Mouse (Mus musculus): ENCODE measurements around the gene Fars2.
"Not testable (repeated sequence)": the region's sequence is repeated elsewhere in the genome, so short reads cannot be mapped to it uniquely, and the experiment has no call there.

Fars2 gene

GRCm38 (mm10) chr13:36460473-36460872 is 343.3 kb downstream of the Fars2 start:
- no peak for DNase-seq (ENCODE audit: low spot score in 2 of 2)

- no peak for DNase-seq (ENCODE audit: low spot score in 2 of 2)
These were observed 346.5 kb downstream of the Fars2 start for GRCm38 (mm10) chr13:36463669-36464068.

GRCm38 (mm10) chr13:36466076-36466475 is 348.9 kb downstream of the Fars2 start:
- not testable (repeated sequence) for DNase-seq (ENCODE audit: low spot score in 2 of 2)

- no peak for DNase-seq (ENCODE audit: low spot score in 2 of 2)
These were observed 349.3 kb downstream of the Fars2 start for GRCm38 (mm10) chr13:36466515-36466921.

GRCm38 (mm10) chr13:36467849-36468248 is 350.6 kb downstream of the Fars2 start:
- no peak for DNase-seq (ENCODE audit: low spot score in 2 of 2)

GRCm38 (mm10) chr13:36468963-36469362 is 351.8 kb downstream of the Fars2 start:
- no peak for DNase-seq (ENCODE audit: low spot score in 2 of 2)

- no peak for DNase-seq (ENCODE audit: low spot score in 2 of 2)
These were observed 352.4 kb downstream of the Fars2 start for GRCm38 (mm10) chr13:36469412-36470125.

GRCm38 (mm10) chr13:36477648-36478047 is 360.4 kb downstream of the Fars2 start:
- no peak for DNase-seq (ENCODE audit: low spot score in 2 of 2)

GRCm38 (mm10) chr13:36478243-36478642 is 361.0 kb downstream of the Fars2 start:
- DNase-seq (ENCODE audit: low spot score in 2 of 2) = no peak

GRCm38 (mm10) chr13:36480101-36480500 is 362.9 kb downstream of the Fars2 start:
- DNase-seq (ENCODE audit: low spot score in 2 of 2) = no peak

- DNase-seq (ENCODE audit: low spot score in 2 of 2) = no peak
These were observed 367.2 kb downstream of the Fars2 start for GRCm38 (mm10) chr13:36484391-36484790.

- no peak for DNase-seq (ENCODE audit: low spot score in 2 of 2)
These were observed 369.5 kb downstream of the Fars2 start for GRCm38 (mm10) chr13:36486756-36487155.

- no peak for DNase-seq (ENCODE audit: low spot score in 2 of 2)
These were observed 372.2 kb downstream of the Fars2 start for GRCm38 (mm10) chr13:36489365-36489764.

- DNase-seq (ENCODE audit: low spot score in 2 of 2) = no peak
These were observed 373.4 kb downstream of the Fars2 start for GRCm38 (mm10) chr13:36490612-36491011.

GRCm38 (mm10) chr13:36492397-36492796 is 375.2 kb downstream of the Fars2 start:
- no peak for DNase-seq (ENCODE audit: low spot score in 2 of 2)

- no peak for DNase-seq (ENCODE audit: low spot score in 2 of 2)
These were observed 376.1 kb downstream of the Fars2 start for GRCm38 (mm10) chr13:36493294-36493693.

- no peak for DNase-seq (ENCODE audit: low spot score in 2 of 2)
These were observed 376.6 kb downstream of the Fars2 start for GRCm38 (mm10) chr13:36493762-36494161.

GRCm38 (mm10) chr13:36495980-36496379 is 378.8 kb downstream of the Fars2 start:
- no peak for DNase-seq (ENCODE audit: low spot score in 2 of 2)

- no peak for DNase-seq (ENCODE audit: low spot score in 2 of 2)
These were observed 380.1 kb downstream of the Fars2 start for GRCm38 (mm10) chr13:36497346-36497745.

GRCm38 (mm10) chr13:36500370-36500905 is 383.2 kb downstream of the Fars2 start:
- DNase-seq (ENCODE audit: low spot score in 2 of 2) = no peak

- no peak for DNase-seq (ENCODE audit: low spot score in 2 of 2)
These were observed 386.3 kb downstream of the Fars2 start for GRCm38 (mm10) chr13:36503551-36503950.

- DNase-seq (ENCODE audit: low spot score in 2 of 2) = no peak
These were observed 386.8 kb downstream of the Fars2 start for GRCm38 (mm10) chr13:36503991-36504390.

- DNase-seq (ENCODE audit: low spot score in 2 of 2) = no peak
These were observed 388.5 kb downstream of the Fars2 start for GRCm38 (mm10) chr13:36505730-36506129.

GRCm38 (mm10) chr13:36506315-36506714 is 389.1 kb downstream of the Fars2 start:
- no peak for DNase-seq (ENCODE audit: low spot score in 2 of 2)
